Mouse (Mus musculus): ENCODE results near the gene Tarm1.

The Tarm1 gene

GRCm38 (mm10) chr7:3502439-3502838 lies at the start of gene Tarm1:
Tarm1 (minus strand) TSS chr7:3502624.
- no peak for DNase-seq (ENCODE audit: low read depth)

DNA sequence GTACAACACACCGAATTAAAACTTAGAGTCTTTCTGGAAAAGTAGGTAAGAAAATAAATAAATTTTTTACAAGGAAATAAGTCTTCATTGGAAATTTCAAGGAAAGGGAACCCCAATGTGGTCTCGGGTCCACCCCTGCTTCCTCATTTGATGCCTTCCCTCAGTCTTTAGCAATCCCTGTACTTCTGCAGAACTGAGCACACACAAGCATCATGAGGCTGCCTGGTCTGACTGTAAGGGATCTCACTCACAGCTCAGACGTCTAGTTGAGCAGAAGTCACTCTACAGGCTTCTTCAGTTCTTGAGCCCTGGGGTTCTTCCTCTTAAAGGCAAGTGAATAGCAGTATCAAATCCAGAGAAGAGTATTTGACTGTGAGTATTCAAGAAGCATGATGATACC lies 3.5 kb upstream of the Tarm1 start:
- DNase-seq (ENCODE audit: low read depth): no peak

DNA sequence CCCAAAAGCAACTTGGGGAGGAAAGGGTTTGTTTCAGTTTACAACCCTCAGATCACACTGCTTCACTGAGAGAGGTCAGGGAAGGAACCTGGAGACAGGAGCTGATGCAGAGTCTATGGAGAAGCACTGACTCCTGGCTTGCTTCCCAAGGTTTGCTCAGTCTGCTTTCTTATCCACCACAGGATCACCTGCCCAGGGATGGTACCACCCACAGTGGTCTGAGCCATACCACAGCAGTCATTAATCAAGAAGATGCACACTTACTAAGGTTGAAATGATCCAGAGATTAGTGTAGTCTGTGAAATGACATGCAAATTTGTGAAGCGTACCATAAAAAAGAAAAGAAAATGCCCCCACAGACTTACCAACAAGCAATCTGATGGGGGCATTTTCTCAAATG lies 2.0 kb downstream of the Tarm1 start:
- no peak for DNase-seq (ENCODE audit: low read depth)

- no peak for DNase-seq (ENCODE audit: low read depth)
Observed at GRCm38 (mm10) chr7:3481948-3482608, 20.3 kb downstream of the Tarm1 start.

GRCm38 (mm10) chr7:3476728-3477127 lies 25.7 kb downstream of the Tarm1 start:
- DNase-seq (ENCODE audit: low read depth): no peak

DNA sequence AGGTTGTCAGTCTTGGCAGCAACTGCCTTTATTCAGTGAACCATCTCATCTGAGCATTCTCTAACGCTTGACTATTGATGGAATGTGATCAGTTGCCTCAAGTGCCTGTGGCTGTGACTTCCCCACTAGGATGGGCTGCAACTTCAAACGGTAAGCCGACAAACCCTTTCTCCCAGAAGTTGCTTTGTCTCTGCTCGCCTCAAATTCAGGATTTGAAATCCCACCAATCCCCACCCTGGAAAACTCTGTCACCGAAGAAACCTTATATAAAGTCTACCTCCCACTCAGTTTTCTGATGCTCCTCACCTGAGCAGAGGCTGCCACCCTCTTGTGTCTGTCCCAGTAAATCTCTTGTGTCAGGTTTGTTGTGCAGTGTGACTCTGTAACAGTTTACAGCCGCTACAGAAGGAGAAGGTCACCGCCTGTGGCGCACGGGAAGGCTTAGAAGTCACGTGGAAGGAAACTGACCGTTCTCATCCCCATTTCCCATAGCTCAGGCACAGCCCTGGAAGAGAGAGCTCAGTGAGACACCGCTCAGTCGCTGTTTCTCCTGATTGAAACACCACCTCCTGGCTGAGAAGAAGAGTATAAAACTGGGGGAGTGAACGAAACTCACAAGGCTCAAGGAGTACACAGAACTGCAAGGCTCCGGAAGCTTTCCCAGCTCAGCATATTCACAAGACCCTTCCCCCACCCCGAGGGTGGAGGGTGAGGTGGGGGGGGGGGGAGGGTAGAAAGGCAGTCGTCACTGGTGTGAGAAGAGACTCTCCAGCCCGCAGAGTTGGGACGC lies 27.9 kb downstream of the Tarm1 start:
- no peak for DNase-seq (ENCODE audit: low read depth)

- DNase-seq (ENCODE audit: low read depth): no peak
Observed at GRCm38 (mm10) chr7:3472774-3473173, 29.6 kb downstream of the Tarm1 start.

DNA sequence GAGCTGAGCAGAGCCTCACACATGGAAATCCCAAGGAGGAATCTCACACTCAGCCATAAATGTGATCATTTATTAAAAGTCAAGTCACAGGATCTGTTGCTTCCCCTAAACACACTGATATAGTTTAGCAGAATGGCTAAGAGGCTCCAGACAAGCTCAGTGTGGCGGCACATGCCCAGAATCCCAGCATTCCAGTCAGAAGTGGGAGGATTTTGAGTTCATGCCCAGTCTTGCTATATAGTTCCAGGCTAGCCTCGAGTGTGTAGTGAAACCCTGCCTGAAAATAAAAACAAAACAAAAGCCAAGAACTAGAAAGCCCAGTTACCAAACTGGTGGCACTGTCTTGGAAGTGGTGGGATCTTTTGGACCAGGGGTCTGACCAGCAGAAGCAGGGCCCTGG lies 33.8 kb downstream of the Tarm1 start:
- no peak for DNase-seq (ENCODE audit: low read depth)

DNA sequence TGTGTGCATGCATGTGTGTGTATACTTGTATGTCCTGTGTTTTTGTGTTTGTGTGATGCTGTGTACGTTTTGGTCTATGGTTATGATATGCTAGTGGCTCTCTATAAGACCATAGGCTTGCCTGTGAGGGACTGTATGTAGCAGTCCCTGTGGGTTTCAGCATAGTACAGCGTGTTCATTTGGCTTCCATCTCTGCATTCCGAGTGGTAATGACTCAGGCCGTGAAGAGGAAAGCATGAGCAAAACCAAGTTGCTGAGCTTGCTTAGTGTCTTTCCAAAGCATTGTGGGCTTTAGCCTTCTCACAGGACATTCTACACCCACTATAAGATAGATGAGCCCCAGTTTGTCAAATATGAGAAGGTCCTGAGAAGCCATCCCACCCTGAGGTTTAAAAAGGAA lies 39.1 kb downstream of the Tarm1 start:
- DNase-seq (ENCODE audit: low read depth): peak; percentile 32

- DNase-seq (ENCODE audit: low read depth): no peak
Observed at GRCm38 (mm10) chr7:3460261-3460660, 42.2 kb downstream of the Tarm1 start.

- no peak for DNase-seq (ENCODE audit: low read depth)
Observed at GRCm38 (mm10) chr7:3457841-3458217, 44.6 kb downstream of the Tarm1 start.

GRCm38 (mm10) chr7:3457111-3457840 lies 45.1 kb downstream of the Tarm1 start:
- DNase-seq (ENCODE audit: low read depth): no peak

- no peak for DNase-seq (ENCODE audit: low read depth)
Observed at GRCm38 (mm10) chr7:3453486-3454183, 48.8 kb downstream of the Tarm1 start.

DNA sequence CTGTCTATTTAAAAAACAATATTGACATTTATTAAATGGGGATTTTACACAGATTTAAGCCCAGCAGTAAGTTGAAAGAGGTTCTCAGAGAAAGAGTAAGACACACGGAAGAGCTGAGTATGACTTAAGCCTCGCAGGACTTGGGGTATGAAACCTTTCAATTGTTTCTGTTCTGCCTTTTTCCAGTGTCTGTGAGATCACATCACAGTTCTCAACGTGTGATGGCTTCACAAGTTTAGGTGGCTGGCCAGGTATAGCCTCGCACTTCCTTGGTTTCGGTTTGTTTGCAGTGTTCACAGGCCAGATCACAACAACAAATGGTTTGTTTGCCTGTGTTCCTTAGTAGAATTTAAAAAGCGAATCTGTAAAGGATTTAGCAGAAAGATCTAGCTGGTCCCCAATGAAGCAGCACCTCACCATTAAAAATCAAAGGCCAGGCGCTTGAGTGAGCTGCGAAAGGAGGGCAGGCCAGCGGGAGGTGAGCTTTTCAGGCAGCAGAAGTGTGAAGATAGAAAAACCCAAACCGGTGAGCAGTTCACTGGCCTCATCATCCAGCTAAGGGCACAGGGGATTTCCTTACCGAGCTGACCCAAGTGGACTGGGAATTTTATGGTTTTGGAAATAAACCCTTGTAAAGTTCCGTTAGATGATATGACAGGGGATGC lies 49.5 kb downstream of the Tarm1 start:
- DNase-seq (ENCODE audit: low read depth): no peak

DNA sequence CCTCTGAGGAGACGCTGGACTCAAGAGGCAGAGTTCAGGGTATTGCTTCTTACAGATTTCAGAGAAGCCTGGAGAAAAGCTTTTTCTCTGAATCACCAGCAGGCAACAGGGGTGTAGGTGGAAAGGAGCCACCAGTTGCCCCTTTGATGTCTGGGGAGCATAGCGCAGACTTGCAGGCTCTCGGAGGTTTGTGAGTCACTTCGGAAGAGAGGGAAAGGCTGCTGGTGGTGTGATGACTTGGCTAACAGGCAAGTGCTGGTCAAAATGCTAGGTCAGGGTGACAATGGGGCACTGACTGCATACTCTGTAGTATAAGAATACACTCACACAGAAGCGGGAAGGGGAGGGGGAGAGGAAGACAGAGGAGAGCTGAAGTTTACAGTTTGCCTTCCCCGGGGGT lies 51.3 kb downstream of the Tarm1 start:
- DNase-seq (ENCODE audit: low read depth): peak; percentile 61

GRCm38 (mm10) chr7:3450671-3451070 lies 51.8 kb downstream of the Tarm1 start:
- no peak for DNase-seq (ENCODE audit: low read depth)

- no peak for DNase-seq (ENCODE audit: low read depth)
Observed at GRCm38 (mm10) chr7:3448737-3449454, 53.5 kb downstream of the Tarm1 start.

DNA sequence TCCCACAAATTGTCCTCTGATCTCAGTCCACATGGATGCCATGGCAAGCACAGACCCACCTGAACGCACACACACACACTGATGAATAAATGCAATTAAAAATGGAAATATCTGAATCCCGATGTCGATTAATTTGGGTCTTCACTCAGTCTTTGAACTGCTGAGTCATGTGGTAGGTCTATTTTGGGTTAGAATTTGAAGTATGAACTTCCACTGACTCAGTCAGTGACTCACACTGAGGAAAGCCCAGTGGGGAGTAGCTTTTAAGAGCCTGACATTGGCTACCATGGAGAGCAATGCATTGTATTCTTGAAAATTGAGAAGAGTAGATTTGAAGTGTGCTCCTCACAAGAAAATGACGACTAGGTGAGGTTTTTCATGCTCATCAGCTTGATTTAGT lies 55.4 kb downstream of the Tarm1 start:
- DNase-seq (ENCODE audit: low read depth): peak; percentile 40

GRCm38 (mm10) chr7:3446584-3446983 lies 55.8 kb downstream of the Tarm1 start:
- no peak for DNase-seq (ENCODE audit: low read depth)

DNA sequence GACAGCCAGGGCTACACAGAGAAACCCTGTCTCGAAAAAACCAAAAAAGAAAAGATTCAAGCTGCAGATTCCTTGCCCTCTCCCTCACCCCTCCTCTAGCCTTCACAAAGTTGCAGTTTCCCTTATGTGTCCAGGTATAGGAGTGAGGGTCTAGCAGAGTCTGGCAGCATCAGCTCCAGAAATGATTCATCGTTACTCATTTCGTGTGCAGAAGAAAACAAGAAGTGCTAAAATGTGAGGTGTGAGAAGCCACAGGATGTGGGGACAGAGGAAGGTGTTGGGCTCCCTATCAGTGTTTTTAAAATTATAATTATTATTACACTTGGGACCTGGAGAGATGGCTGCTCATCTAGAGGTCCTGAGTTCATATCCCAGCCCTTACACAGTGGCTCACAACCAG lies 57.7 kb downstream of the Tarm1 start:
- DNase-seq (ENCODE audit: low read depth): no peak

DNA sequence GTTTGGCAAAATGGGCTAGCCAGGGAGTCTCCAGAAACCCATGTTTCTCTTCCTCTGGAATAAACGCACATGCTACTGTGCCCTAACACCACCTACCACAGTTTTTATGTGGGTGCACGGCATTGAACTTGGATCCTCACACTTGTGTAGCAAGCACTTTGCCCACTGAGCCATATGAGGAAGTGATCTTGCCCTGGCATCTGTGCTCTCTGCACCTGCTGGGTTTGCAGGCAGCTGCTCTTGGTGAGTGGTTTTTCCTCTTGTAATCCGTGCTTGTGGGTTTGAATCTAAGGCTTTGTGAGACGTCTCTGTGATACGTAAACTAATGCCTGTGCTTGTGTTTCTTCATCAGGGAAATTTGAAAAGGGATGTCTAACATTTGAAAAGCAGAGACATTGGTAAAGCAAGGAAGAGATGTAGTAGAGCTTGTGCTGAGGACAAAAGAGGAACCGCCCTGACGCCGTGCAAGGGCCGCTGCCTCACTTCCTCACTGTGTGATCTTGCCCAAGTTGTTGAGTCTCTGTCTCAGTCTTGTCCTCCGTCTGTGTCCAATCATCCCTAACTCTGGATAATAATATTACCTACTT lies 59.9 kb downstream of the Tarm1 start:
- DNase-seq (ENCODE audit: low read depth): no peak

Measured in fibroblast of lung, adult 2 months (primary cell).